Mouse (Mus musculus) lung, postnatal 0 days (tissue): ENCODE results near the gene Fkbp2.

Source experiments
- CTCF ChIP-seq: IDR thresholded peaks from 2 replicates; pipeline ENCODE4 v1.5.1; 2016; ENCODE audit warnings: antibody characterized with exemption, mild to moderate bottlenecking
- EP300 ChIP-seq: IDR thresholded peaks from 2 replicates; pipeline ENCODE4 v1.6.1; 2016; ENCODE audit warnings: antibody characterized with exemption, mild to moderate bottlenecking, control low read depth

DNA sequence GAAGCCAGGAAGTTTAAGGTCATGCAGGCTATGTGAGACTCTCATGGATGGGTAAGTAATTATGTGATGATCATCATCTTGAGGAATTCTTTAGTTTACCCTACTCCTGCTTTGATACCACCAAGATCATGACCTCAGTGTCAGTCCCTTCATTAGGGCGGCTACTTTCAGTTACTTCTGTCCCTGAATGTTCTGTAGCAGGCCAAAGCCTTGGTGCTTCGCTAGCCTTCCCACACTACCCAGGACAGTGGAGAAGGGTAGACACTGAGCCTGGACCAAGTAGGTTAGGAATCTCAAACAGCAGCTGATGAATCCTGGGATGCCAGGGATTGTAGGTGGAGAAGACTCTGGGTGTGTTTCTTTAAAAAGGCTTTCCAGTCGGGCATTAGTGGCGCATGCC lies 1.2 kb upstream of the Fkbp2 start:
- TF ChIP-seq CTCF (no peak), EP300 (no peak)
